Mouse (Mus musculus): ENCODE results near the gene Hivep3. TPM values are rescaled to one million over a fixed set of nuclear protein-coding genes. Genes with fewer than 3 reads are reported as not detected.

Gene Hivep3
- total RNA-seq, 2 experiments from 2014 or later, result 63.9 to 64.4 TPM

DNA sequence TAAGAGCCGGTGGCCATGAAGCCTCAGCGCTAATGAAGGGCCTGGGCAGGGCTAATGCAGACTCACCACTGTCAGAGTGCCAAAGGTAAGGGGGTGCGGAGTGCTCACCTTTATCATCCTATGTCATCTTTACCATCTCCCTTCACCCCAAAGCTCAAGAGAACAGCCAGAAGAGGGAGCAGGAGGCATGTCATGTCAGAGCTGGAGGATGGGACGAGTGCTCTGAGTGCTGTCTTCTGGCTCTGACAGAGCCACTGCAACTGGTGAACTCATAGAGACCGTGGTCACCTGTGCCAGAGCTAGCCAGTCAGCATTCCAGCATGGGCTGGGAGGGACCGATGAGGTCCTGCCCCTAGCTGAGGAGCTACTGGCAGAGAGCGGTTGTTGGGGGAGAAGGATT is 27.2 kb downstream of the Hivep3 start:
- intact Hi-C loops (cut with DNase I), result no loop called here
- DNase-seq, result no peak

- DNase-seq, result no peak
- intact Hi-C loops (cut with DNase I), result no loop called here
Observed at GRCm38 (mm10) chr4:119761459-119762121, 28.0 kb downstream of the Hivep3 start.

DNA sequence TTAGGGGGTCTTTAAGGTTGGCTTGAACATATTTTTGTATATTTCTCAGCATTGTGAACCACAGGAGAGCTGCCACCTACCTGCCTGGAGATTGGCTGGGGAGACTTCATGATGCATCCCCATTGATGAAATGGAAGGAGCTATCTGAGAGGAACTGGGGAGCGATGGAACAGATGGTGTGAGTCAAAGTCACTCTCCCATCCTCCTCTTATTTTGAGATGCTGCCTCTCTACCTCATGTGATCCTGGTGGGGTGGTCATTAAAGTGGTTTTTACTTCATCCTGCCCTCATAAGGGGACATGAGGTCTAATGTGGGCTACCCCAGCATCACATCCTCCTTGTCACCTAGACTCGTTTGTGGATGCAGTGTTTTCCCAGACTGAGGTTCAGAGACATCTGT is 28.6 kb downstream of the Hivep3 start:
- DNase-seq, result no peak

DNA sequence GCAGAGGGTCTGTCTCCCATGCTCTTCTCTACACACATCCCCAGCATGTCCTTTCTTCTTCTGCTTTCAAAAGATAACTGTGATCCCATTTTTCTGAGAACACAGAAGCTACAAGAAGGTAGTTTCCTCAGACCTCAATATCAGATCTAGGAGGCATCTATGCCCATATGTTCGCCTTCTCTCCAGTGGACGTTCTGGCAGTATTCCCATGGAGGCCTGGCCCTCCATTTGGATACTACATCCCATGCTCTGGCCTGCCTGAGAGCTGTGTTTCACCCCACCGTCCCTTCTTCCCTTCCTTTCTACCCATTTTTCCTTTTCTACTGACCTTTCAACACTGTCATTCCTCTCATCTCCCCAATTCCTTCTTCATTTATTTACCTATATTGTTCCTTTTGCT is 34.5 kb downstream of the Hivep3 start:
- intact Hi-C loops (cut with DNase I), result no loop called here

More for the DNA sequence above, 28.6 kb downstream of the Hivep3 start:
- intact Hi-C loops (cut with DNase I), result no loop called here

DNA sequence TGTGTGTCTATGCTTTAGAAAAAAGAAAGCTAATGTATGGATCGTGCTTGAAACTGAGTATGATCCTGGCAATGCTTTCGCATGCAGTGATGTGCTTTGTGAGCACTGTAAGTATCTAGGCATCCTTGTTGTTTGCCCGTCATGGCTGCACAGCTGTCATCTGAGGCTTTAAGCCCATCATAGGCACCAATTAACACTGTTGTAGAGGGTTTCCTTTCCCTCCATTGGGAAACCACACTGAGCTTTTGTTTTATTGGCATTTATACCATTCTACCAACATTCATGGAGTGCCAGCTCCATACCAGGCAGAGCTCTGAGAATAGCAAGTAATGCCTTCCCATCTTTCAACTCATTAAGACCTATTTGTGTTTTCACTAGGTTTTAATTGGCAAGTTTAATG is 42.3 kb downstream of the Hivep3 start:
- DNase-seq, result no peak
- intact Hi-C loops (cut with DNase I), result no loop called here

More for the DNA sequence above, 34.5 kb downstream of the Hivep3 start:
- DNase-seq, result no peak

GRCm38 (mm10) chr4:119777146-119777545 is 43.6 kb downstream of the Hivep3 start:
- no peak for DNase-seq
- intact Hi-C loops (cut with DNase I), result no loop called here

- intact Hi-C loops (cut with DNase I), result no loop called here
- peak; percentile 40 for DNase-seq
Observed at GRCm38 (mm10) chr4:119779561-119780400, 46.2 kb downstream of the Hivep3 start.

DNA sequence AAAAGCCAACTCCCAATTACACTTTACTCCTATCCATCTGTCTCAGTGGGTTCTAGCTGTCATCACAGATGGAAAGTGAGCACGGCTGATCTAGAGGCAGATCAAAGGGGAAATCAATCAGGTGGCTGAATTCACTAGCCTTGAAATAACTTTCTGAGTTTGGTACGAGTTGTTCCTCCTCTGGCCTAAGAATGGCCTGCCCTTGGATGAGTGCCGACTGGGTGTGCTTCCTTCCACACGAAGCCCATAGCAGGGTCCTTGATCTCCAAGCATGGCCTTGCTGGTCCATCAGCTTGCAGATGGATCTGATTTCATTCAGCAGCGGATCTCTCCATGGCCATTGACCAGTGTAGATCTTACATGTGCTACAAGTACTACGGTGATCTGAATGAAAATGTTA is 47.3 kb downstream of the Hivep3 start:
- no peak for DNase-seq
- intact Hi-C loops (cut with DNase I), result no loop called here

GRCm38 (mm10) chr4:119784959-119785358 is 51.4 kb downstream of the Hivep3 start:
- DNase-seq, result no peak
- intact Hi-C loops (cut with DNase I), result no loop called here

DNA sequence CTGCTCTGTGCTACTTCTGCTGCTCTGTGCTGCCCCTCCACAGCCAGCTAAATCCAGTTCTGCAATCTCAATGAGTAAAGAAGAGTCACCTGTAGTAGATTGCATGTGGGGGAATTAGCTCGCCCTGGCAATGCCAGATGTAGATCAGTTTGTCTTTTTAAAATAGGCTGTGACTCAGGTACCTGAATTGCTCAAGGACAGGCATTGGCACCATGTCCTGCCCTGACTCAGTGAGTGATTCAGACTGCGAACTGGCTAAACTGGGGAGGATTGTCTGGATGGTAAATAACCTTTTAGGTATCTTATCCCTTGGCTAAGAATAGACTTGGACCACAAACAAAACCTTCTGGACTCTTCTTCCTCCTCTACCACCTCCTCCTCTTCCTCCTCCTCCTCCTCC is 52.7 kb downstream of the Hivep3 start:
- intact Hi-C loops (cut with DNase I), result no loop called here
- no peak for DNase-seq

DNA sequence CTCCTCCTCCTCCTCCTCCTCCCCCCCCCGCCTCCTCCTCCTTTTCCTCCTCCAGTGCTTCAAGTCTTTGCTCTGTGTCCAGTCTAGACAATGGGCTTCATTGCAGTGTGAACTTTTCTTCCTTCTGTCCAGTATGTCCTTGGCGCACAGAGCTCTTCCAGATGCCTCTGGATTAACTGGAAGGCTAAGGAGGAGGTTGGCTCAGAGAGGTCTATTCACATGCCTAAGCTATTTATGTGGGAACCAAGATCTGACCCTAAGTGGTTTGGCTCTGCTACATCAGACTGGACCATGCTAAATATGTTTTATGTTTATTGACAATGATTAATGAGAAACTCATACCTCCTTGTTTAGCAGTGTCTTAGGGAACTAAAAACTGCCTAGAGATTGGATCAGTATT is 53.1 kb downstream of the Hivep3 start:
- DNase-seq, result no peak
- intact Hi-C loops (cut with DNase I), result no loop called here

DNA sequence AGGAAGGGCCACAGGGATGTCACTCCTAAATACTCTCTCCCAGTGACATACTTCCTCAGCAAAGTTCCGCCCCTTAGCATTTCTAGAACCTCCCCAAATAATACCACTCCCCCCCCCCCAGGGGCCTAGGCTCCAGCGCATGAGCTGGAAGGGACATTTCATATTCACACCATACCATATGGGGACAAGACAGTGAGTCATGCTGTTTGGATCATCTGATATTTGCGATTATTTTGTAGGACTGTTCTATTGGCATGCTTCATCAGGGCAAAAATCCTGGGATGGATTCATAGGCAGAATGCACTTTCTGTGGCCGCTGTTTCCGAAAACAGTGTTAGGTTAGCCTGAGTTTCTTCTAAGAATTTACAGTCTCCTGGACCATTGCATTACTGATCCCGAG is 55.2 kb downstream of the Hivep3 start:
- intact Hi-C loops (cut with DNase I), result no loop called here
- no peak for DNase-seq

DNA sequence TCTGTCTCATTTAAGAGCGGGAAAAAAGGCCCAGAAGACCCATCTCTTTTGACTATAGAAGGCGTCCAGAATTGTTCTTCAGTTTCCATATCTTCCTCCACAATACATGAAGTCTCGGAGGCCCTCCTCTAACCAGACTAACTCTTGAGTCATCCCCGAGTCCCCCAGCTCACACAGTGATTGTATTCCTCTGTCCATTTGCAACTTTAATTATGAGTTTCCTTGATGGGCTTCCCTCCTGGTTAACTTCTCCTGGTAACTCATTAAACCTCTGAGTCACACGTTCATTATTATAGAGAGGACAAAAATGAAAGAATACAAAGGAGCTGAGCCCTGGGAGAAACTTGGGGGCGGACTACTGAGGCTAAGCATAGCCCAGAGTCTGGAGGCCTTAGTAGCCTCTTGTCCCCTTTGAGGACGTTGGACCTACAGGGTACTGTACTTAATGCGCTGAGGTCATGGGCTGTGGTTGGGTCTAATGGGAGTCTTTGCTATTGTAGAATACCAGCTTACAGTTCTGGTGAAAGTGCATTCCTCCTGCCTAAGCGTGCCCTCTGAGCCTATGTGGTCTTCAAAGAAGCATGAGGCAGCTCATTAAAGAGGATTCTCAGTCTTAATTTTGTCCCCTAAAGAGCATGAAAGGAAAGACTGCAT is 56.0 kb downstream of the Hivep3 start:
- no peak for DNase-seq
- intact Hi-C loops (cut with DNase I), result no loop called here

GRCm38 (mm10) chr4:119798891-119799290 is 65.3 kb downstream of the Hivep3 start:
- DNase-seq, result no peak
- intact Hi-C loops (cut with DNase I), result no loop called here

GRCm38 (mm10) chr4:119806556-119806955 is 73.0 kb downstream of the Hivep3 start:
- DNase-seq, result no peak
- intact Hi-C loops (cut with DNase I), result no loop called here

GRCm38 (mm10) chr4:119807359-119807758 is 73.8 kb downstream of the Hivep3 start:
- intact Hi-C loops (cut with DNase I), result no loop called here
- no peak for DNase-seq

DNA sequence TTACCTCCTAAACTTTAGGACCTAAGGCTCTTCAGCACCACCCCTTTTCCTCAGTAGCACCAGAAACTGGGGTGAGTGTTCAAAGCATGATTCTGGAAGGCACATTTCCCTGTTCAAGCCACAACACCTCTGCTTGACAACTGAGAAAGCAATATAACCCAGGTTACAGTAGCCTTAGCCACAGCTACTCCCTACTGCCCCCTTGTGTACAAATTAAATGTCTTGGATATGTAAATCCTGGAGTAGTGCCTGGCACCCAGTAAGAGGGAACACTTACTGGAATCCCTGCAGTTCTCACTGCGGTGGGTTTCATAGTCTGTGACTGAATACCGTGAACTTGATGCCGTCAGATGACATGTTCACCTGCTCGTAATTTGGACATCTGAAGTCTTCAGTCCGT is 75.7 kb downstream of the Hivep3 start:
- intact Hi-C loops (cut with DNase I), result no loop called here
- DNase-seq, result no peak

DNA sequence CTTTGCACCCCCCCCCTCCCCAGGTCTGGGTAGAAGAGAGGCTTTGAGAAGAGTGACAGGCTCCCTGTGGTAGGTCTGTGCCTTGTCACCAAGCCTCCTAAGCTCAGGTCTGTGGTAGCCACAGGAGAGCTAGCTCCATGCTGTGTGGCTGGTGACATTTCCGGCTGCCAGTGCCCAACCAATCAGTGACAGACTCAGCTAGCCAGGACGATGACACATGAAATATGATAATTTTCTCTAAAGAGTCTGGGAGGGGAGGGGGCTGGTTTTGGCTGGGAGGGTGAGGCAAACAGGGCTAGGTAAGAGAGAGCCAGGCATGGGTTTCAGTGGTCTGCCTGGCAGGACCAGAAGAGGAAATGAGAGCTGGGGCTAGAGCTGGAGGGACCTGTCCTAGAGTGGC is 79.2 kb downstream of the Hivep3 start:
- DNase-seq, result peak; percentile 76
- intact Hi-C loops (cut with DNase I), result loop anchor here (5.0 kb wide), 2 partner anchors 180 to 290 kb away; no protein-coding TSS in a partner anchor

DNA sequence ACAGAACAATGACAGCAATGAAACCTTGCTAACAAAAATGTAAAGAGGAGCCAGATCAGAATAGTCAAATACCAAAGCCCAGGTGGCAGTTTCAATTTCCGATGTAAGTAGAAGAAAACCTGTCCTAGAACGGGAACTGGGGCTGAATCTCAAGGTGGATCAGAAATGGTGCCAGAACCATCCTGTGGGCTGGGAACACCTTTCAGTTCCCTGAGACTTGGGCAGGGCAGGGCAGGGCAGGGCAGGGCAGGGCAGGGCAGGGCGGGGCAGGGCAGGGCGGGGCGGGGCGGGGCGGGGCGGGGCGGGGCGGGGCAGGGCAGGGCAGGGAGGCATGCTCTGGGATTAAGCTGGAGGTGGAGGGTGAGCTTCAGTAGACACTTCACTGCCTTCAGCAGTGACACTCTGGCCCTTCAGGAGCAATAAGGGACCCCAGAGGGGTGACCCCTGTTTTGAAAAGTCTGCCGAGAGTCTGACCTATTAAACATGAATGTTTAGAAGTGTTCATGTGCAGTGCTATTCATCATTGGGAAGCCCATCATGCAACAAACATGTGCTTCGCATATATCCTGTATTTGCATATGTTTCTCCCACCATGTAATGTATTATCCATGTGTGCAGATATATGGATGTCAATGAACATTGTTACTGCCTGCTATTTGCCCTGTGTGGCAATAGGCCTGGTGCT is 80.1 kb downstream of the Hivep3 start:
- DNase-seq, result no peak
- intact Hi-C loops (cut with DNase I), result loop anchor here (5.0 kb wide), 2 partner anchors 181 to 289 kb away; no protein-coding TSS in a partner anchor

DNA sequence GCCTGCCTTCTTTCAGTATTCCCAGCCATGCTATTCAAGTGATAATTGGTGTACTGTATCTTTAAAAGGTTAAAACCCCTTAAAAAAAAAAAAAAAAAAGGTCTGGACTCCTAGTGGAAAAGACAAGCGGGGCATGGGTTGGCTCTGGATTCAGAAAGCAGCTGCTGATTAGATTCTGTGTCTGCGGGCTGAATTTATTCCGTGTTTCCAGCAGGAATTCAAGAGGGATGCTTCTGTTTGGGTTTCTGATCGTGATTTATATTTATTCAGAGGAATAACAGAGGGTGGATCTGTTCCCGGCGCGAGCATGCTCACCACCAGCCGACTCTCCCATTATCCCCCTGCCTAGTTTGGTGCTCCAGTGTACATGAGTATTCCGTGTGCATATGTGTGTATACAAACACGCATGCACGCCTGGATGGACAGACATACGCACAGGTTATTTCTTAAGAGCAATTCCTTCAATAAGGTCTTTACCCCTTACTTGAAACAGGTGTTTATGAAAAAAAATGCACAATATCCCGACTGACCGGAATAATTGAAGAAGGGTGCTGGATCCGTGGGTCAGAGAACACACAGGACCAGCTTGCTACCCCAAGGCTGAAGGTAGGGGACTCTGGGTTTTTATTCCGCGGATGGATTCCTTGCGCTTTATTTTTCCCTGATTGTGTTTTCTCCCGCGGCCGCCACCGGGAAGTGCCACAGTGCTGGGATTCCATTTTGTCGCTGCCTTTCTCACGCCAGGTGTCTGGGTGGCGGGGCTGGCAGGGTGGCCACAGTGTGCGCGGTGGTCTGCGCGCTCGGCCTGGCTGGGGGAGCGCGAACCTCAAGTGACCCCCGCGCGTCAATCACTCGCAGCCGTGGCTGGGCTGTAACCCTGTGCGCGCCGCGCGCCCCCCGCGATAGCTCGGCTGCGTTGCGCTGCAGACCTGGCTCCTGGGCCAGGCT is 80.9 kb downstream of the Hivep3 start:
- intact Hi-C loops (cut with DNase I), result loop anchor here (5.0 kb wide), 2 partner anchors 182 to 288 kb away; no protein-coding TSS in a partner anchor
- peak; percentile 53 for DNase-seq
